Mouse (Mus musculus): ENCODE data around the gene Ltb4r1.

DNA sequence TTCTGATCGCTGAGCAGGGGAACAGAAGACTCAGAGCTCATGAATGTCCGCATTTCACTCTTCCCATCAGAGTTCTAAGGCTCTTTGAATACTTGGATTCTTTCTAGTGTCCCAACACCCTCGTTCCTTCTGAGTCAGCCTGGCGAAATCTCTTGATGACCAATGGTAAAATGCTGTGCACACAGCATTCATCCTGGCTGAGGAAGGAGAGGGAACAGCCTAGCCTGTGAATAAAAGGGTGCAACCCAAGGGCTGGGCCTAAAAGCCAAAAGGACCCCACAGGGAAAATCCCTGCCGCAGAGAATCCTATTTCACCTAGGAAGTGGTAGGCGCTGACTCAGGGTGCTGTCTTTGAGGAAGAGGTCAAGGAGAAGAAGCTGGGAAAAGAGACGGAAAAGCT is 35.6 kb upstream of the Ltb4r1 start:
- TF ChIP-seq POLR2A (IDR thresholded peaks at IDR 0.05; ENCODE audit: borderline replicate concordance, control insufficient read depth, low read depth, low read length) = no peak
- no peak for TF ChIP-seq CTCF (IDR thresholded peaks at IDR 0.05; ENCODE audit: control insufficient read depth, insufficient read depth, low read length)

Data from bone marrow, adult 2 months (tissue).